Mouse (Mus musculus) hindbrain, postnatal 0 days (tissue): ENCODE measurements around the gene Col23a1. TPM values are rescaled to one million over a fixed set of nuclear protein-coding genes. Genes with fewer than 3 reads are reported as not detected.

ENCODE experiments used
- ATAC-seq: fragments of 200-750 bp; cut with Nextera tagmentation; 2 replicates; pipeline ENCODE4 v1.8.0; 2017; ENCODE audit warnings: mild to moderate bottlenecking, moderate TSS enrichment, moderate library complexity
- DNase-seq: peaks from one replicate; pipeline ENCODE4 v3.0.0-alpha.2; 2015; ENCODE audit warnings: low spot score
- H3K27ac ChIP-seq: fragments of 300-500 bp; sonication (generic); 2 replicates; pipeline ENCODE4 v1.5.1; 2014; ENCODE audit warnings: mild to moderate bottlenecking
- H3K27me3 ChIP-seq: fragments of 300-500 bp; sonication (generic); 2 replicates; pipeline ENCODE4 v1.6.1; 2014; ENCODE audit warnings: low read length, mixed read lengths; ENCODE audit not compliant: insufficient read depth
- H3K36me3 ChIP-seq: fragments of 300-500 bp; sonication (generic); 2 replicates; pipeline ENCODE4 v1.6.1; 2014; ENCODE audit warnings: low read length, mixed read lengths; ENCODE audit not compliant: insufficient read depth
- H3K4me1 ChIP-seq: fragments of 300-500 bp; sonication (generic); 2 replicates; pipeline ENCODE4 v1.6.1; 2014; ENCODE audit warnings: antibody characterized with exemption, low read length, mixed read lengths; ENCODE audit not compliant: insufficient read depth
- H3K4me2 ChIP-seq: fragments of 300-500 bp; sonication (generic); 2 replicates; pipeline ENCODE4 v1.6.1; 2014; ENCODE audit warnings: low read depth, mild to moderate bottlenecking, low read length, moderate library complexity, mixed read lengths
- H3K4me3 ChIP-seq: fragments of 300-500 bp; sonication (generic); 2 replicates; pipeline ENCODE4 v1.5.1; 2014; ENCODE audit warnings: low read length
- H3K9ac ChIP-seq: fragments of 300-500 bp; sonication (generic); replicated peaks from 2 replicates; pipeline ENCODE4 v1.6.1; 2014; ENCODE audit warnings: mild to moderate bottlenecking, low read length, moderate library complexity, mixed read lengths
- H3K9me3 ChIP-seq: fragments of 300-500 bp; sonication (generic); 2 replicates; pipeline ENCODE4 v1.6.1; 2016; ENCODE audit warnings: low read length, mixed read lengths
- CTCF ChIP-seq: IDR thresholded peaks from 2 replicates; pipeline ENCODE4 v1.5.1; 2016; ENCODE audit warnings: antibody characterized with exemption, control low read depth, low read depth
- WGBS: fragments of 180-500 bp; shearing (Covaris S2); extraction: QIAGEN DNeasy Blood & Tissue Kit; methylation state at CpG from one replicate; pipeline ENCODE4 v1.1.7; 2014; 5-methylcytosine and 5-hydroxymethylcytosine counted together
- polyA plus RNA-seq: library from polyadenylated mRNA; unstranded; fragments of >200 nt; fragmentation: Nextera tagmentation; extraction: Ambion mirVana; gene quantifications from 2 replicates; pipeline ENCODE4 v1.2.1, GENCODE M21; 2015
- total RNA-seq: library from RNA; depleted of rRNA; stranded (reverse); fragments of >200 nt; gene quantifications from 2 replicates; pipeline ENCODE4 v1.2.3, GENCODE M21; 2014

Gene Col23a1
- total and polyA plus RNA-seq, 2 experiments from 2014 or later: 9.5 to 17.7 TPM

DNA sequence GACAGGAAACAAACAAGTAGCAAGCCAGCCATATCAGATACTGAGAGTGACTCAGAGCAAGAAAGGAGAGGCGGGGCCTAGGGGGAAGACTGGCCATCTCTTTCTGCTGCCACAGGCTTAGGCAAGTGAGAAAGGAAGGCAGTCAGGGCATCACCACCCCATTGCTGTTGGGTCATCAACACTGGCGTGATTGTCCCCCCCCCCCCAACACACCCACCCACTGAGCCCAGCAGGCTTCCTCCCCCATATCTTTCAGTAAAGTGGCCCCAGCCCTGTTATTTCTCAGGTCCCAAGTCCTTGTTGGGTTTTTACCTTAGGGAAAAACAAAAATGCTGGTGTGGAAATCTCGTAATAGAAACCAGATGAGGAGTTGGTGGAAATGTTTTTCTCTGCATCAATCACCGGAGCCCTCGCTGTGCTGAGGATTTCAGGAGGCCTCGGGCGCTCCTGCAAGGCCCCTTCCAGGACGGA, 195.4 kb downstream of the Col23a1 start:
- no peak overlapping the region for H3K9ac ChIP-seq
- no peaks in the 10 kb centered on the region for H3K36me3 ChIP-seq
- H3K27ac ChIP-seq: no peak overlapping the region
- no peaks in the 10 kb centered on the region for H3K27me3 ChIP-seq
- ATAC-seq (no peak), DNase-seq (no peak)
- no peak overlapping the region for H3K4me3 ChIP-seq
- no peak for TF ChIP-seq CTCF
- no peaks in the 10 kb centered on the region for H3K9me3 ChIP-seq
- H3K4me2 ChIP-seq: no peak overlapping the region
- no peaks in the 10 kb centered on the region; the same call in 1 of the 2 replicates for H3K4me1 ChIP-seq
- WGBS: 81% methylated on average over 8 of the region's 8 CpGs

- 59% methylated on average over 10 of the region's 10 CpGs for WGBS
- Histone ChIP-seq H3K27me3 (no peaks in the 10 kb centered on the region), H3K27ac (no peak overlapping the region), H3K9ac (no peak overlapping the region), H3K4me3 (no peak overlapping the region), H3K9me3 (no peaks in the 10 kb centered on the region), H3K4me2 (no peak overlapping the region), H3K36me3 (no peaks in the 10 kb centered on the region), H3K4me1 (no peaks in the 10 kb centered on the region; the same call in 1 of the 2 replicates)
- no peak for TF ChIP-seq CTCF
- ATAC-seq (peak; percentile 40), DNase-seq (no peak)
Measured at GRCm38 (mm10) chr11:51485775-51486464, 196.2 kb downstream of the Col23a1 start.

GRCm38 (mm10) chr11:51488813-51489212, 199.1 kb downstream of the Col23a1 start:
- ATAC-seq: 0 out of 2 replicates have a peak, but pooled peaks have one; percentile 15
- Histone ChIP-seq H3K4me1 (no peaks in the 10 kb centered on the region; the same call in 1 of the 2 replicates), H3K27me3 (no peaks in the 10 kb centered on the region), H3K9me3 (no peaks in the 10 kb centered on the region), H3K4me2 (no peak overlapping the region), H3K36me3 (no peaks in the 10 kb centered on the region), H3K9ac (no peak overlapping the region), H3K27ac (no peak overlapping the region), H3K4me3 (no peak overlapping the region)
- no peak for DNase-seq
- 41% methylated on average over 9 of the region's 9 CpGs for WGBS
- TF ChIP-seq CTCF: no peak

DNA sequence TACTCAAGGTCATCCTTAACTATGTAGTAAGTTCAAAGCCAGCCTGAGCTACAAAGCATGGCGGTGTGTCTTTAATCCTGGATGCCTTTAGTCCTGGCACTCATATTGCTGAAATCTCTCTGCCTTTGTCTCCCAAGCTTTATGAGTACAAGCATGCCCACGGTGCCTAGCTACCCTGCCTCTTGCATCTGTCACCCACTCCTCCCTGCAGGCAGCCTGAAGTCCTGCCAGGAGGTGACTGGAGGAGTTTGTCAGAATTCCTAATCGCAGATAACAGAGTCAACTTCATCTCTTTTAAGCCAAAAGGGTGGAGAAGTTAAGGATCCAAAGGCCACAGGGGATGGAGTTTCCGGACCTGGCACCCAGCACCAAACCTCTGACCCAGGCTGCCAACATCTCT, 203.7 kb downstream of the Col23a1 start:
- Histone ChIP-seq H3K4me3 (no peak overlapping the region), H3K27ac (no peak overlapping the region), H3K4me1 (no peaks in the 10 kb centered on the region; the same call in 1 of the 2 replicates), H3K9ac (no peak overlapping the region), H3K4me2 (no peak overlapping the region), H3K36me3 (no peaks in the 10 kb centered on the region), H3K27me3 (no peaks in the 10 kb centered on the region), H3K9me3 (no peaks in the 10 kb centered on the region)
- WGBS: 57% methylated on average over 4 of the region's 4 CpGs
- no peak for TF ChIP-seq CTCF
- DNase-seq: no peak
- no peak for ATAC-seq

GRCm38 (mm10) chr11:51494178-51494577, 204.5 kb downstream of the Col23a1 start:
- Histone ChIP-seq H3K9ac (no peak overlapping the region), H3K27me3 (no peaks in the 10 kb centered on the region), H3K9me3 (no peaks in the 10 kb centered on the region), H3K27ac (no peak overlapping the region), H3K4me3 (no peak overlapping the region), H3K36me3 (no peaks in the 10 kb centered on the region), H3K4me1 (no peaks in the 10 kb centered on the region), H3K4me2 (no peak overlapping the region)
- DNase-seq (no peak), ATAC-seq (0 out of 2 replicates have a peak, but pooled peaks have one; percentile 40)
- TF ChIP-seq CTCF: no peak
- WGBS: 52% methylated on average over 5 of the region's 5 CpGs

GRCm38 (mm10) chr11:51499776-51500175, 210.1 kb downstream of the Col23a1 start:
- no peaks in the 10 kb centered on the region for H3K4me1 ChIP-seq
- H3K27ac ChIP-seq: no peak overlapping the region
- H3K9me3 ChIP-seq: no peaks in the 10 kb centered on the region
- no peak overlapping the region for H3K4me2 ChIP-seq
- no peak overlapping the region for H3K4me3 ChIP-seq
- H3K9ac ChIP-seq: no peak overlapping the region
- no peaks in the 10 kb centered on the region for H3K27me3 ChIP-seq
- no peaks in the 10 kb centered on the region for H3K36me3 ChIP-seq
- ATAC-seq (no peak), DNase-seq (no peak)
- TF ChIP-seq CTCF: no peak

DNA sequence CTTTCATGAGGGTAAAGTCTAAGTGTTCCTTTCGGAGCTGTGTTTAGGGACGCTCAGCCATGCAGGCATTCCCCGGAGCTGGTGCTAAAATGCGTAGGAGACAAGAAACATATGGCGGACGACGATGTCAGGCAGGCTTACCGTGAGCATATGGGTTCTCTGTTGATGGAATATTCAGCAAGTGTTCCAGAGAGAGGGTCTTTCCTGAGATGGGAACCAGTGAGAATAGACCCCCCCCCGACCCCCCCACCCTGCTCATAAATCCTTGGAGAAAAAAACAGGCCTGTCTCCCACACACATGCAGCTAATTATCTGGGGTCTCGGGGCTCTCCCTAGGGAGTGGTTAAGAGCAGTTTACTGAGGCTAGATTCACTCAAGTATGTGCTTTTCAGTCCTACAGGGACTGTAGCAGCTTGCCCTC, 212.7 kb downstream of the Col23a1 start:
- H3K27ac ChIP-seq: no peak overlapping the region
- H3K36me3 ChIP-seq: no peaks in the 10 kb centered on the region
- H3K9me3 ChIP-seq: no peaks in the 10 kb centered on the region
- DNase-seq (no peak), ATAC-seq (no peak)
- H3K4me3 ChIP-seq: no peak overlapping the region
- no peaks in the 10 kb centered on the region for H3K4me1 ChIP-seq
- 60% methylated on average over 10 of the region's 10 CpGs for WGBS
- no peak for TF ChIP-seq CTCF
- no peak overlapping the region for H3K9ac ChIP-seq
- H3K4me2 ChIP-seq: no peak overlapping the region
- H3K27me3 ChIP-seq: no peaks in the 10 kb centered on the region
